Comparison of ENCODE assay signal across 16 mouse cellular contexts in the genomic region with DNA sequence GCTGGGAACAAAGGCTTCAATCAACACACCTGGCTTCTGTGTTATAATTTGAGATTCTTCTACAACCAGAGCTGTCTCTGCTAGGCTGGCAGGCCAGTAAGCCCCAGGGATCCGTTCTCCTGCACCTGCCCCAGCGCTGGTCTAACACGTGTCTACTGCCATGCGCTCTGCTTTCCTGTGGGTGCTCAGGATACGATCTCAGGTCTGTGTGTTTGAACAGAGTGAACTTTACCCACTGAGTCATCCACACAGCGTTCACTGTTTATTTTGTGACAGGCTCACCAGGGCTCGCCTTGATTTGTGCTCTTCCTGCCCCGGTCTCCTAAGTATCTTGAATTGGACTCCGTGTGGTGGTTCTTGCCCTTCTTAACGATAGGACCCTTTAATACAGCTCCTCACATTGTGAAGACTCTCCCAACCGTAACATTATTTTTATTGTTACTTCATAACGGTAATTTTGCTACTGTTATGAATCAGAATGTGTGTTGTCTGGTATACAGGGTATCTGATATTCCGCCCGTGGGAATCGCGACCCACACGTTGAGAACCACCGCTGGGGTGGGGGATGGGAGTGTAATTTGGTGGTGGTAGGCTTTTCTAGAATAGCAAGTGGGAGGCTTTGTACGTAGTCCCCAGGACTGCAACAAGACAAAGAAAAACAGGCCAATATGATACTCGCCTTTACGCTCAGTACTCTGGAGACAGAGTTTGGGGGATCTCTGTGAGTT. TPM values are rescaled to one million over a fixed set of nuclear protein-coding genes. Genes with fewer than 3 reads are reported as not detected.
A peak's percentile ranks its signal among the peaks of the same experiment; 100 is the strongest.
DNase-seq lines count a peak whose midpoint lies in the region; ATAC-seq and TF ChIP-seq lines count a peak whose summit lies in the region.
"Had no signal": no experiment of that assay in that cellular context is flagged by ENCODE, and none has a peak within 500 bp of the region (broad histone marks: within the 10 kb centered on the region; RNA-seq: fewer than 3 reads in every experiment).

No protein-coding gene starts in this region.

- DNase-seq in lung, postnatal 36 days, result peak; percentile 30
- no peak for DNase-seq in lung, adult 2 months
- peak; percentile 56 to 69 for DNase-seq in kidney, postnatal 36 days
- DNase-seq in hindbrain, embryonic 14.5 days (ENCODE audit: low spot score), result no peak
- DNase-seq in cerebellum, postnatal 4 days (ENCODE audit: low spot score in 2 of 2), result no peak
- DNase-seq: cerebellum, adult 8-10 months; gastrocnemius, postnatal 10 days had no signal

- H3K4me2 ChIP-seq in stomach, embryonic 14.5 days (replicated peaks; ENCODE audit: low read depth, low read length), result no peak overlapping the region
- no peak overlapping the region for H3K4me2 ChIP-seq in hindbrain, embryonic 14.5 days (replicated peaks)
- H3K4me2 ChIP-seq: forebrain, embryonic 12.5 days; midbrain, embryonic 13.5 days had no signal

- TF ChIP-seq POLR2A in lung, adult 2 months (IDR thresholded peaks at IDR 0.05; ENCODE audit: borderline replicate concordance, extremely low read depth, low read depth, low read length), result no peak

- WGBS in lung, adult 2 months, result 64% methylated on average over 21 of the region's 21 CpGs
- 66% methylated on average over 21 of the region's 21 CpGs for WGBS in stomach, embryonic 14.5 days
- WGBS in hindbrain, embryonic 14.5 days, result 82% methylated on average over 21 of the region's 21 CpGs

- no peaks in the 10 kb centered on the region for H3K4me1 ChIP-seq in lung, adult 2 months (ENCODE audit: control insufficient read depth, insufficient read depth, low read length)
- no peaks in the 10 kb centered on the region for H3K4me1 ChIP-seq in stomach, embryonic 14.5 days (ENCODE audit: control insufficient read depth, insufficient read depth, low read length)
- no peaks in the 10 kb centered on the region for H3K4me1 ChIP-seq in hindbrain, embryonic 14.5 days (replicated peaks; ENCODE audit: control insufficient read depth, insufficient read depth, low read length)
- H3K4me1 ChIP-seq: forebrain, embryonic 12.5 days; midbrain, embryonic 13.5 days had no signal

- no peak overlapping the region for H3K4me3 ChIP-seq in lung, adult 2 months (replicated peaks; ENCODE audit: extremely low read depth, low read depth, low read length)
- H3K4me3 ChIP-seq in stomach, embryonic 14.5 days (ENCODE audit: low read depth, low read length), result no peak overlapping the region
- no peak overlapping the region for H3K4me3 ChIP-seq in hindbrain, embryonic 14.5 days (replicated peaks; ENCODE audit: low read length)
- H3K4me3 ChIP-seq: forebrain, embryonic 12.5 days; midbrain, embryonic 13.5 days had no signal

- no peaks in the 10 kb centered on the region for H3K9me3 ChIP-seq in stomach, embryonic 14.5 days (ENCODE audit: control insufficient read depth, low read depth, low read length)
- no peaks in the 10 kb centered on the region for H3K9me3 ChIP-seq in hindbrain, embryonic 14.5 days (ENCODE audit: control insufficient read depth, low read length)
- H3K9me3 ChIP-seq: midbrain, embryonic 13.5 days had no signal

- ATAC-seq in stomach, embryonic 14.5 days (ENCODE audit: insufficient number of reproducible peaks, insufficient read depth, low FRiP score, low read depth), result peak; percentile 87
- ATAC-seq in monocyte, adult 5-6 weeks (replicated peaks; ENCODE audit: insufficient number of reproducible peaks, low FRiP score, low TSS enrichment, poor library complexity, severe bottlenecking), result no peak
- no peak for ATAC-seq in hindbrain, embryonic 14.5 days (ENCODE audit: low FRiP score)
- ATAC-seq: midbrain, embryonic 13.5 days had no signal

- peak overlapping the region; percentile 66; the same call in 1 of the 2 replicates for H3K27ac ChIP-seq in stomach, embryonic 14.5 days (ENCODE audit: low read length)
- no peak overlapping the region for H3K27ac ChIP-seq in hindbrain, embryonic 14.5 days
- H3K27ac ChIP-seq: forebrain, embryonic 12.5 days; midbrain, embryonic 13.5 days had no signal

- H3K9ac ChIP-seq in stomach, embryonic 14.5 days (replicated peaks; ENCODE audit: low read depth, low read length), result no peak overlapping the region
- no peak overlapping the region for H3K9ac ChIP-seq in hindbrain, embryonic 14.5 days
- H3K9ac ChIP-seq: forebrain, embryonic 12.5 days; midbrain, embryonic 13.5 days had no signal

- TF ChIP-seq CTCF in lung, adult 2 months (IDR thresholded peaks at IDR 0.05; ENCODE audit: insufficient read depth, low read length), result no peak

- no peaks in the 10 kb centered on the region for H3K27me3 ChIP-seq in stomach, embryonic 14.5 days (ENCODE audit: control insufficient read depth, insufficient read depth, low read length)
- peaks cover 26% of the 10 kb centered on the region for H3K27me3 ChIP-seq in hindbrain, embryonic 14.5 days (ENCODE audit: control insufficient read depth, insufficient read depth, low read length)

- no peaks in the 10 kb centered on the region for H3K36me3 ChIP-seq in stomach, embryonic 14.5 days (ENCODE audit: control insufficient read depth, insufficient read depth, low read length)
- no peaks in the 10 kb centered on the region for H3K36me3 ChIP-seq in hindbrain, embryonic 14.5 days (replicated peaks; ENCODE audit: control insufficient read depth, insufficient read depth)
- H3K36me3 ChIP-seq: forebrain, embryonic 12.5 days; midbrain, embryonic 13.5 days had no signal

RNA-seq across cellular contexts. Expression of gene Gm19345, which starts 10.0 kb away (rescaled TPM):
- polyA plus RNA-seq in lung, adult 2 months (2012; rRNA removed), result 0.52 TPM in 1 of 2 replicates, not detected in the other
- polyA plus RNA-seq in stomach, embryonic 14.5 days (2014; fragmentation: Nextera tagmentation; extraction: Ambion mirVana), result not detected in 2 replicates
- total RNA-seq in monocyte, adult 5-6 weeks (2017), result not detected in 3 replicates
- polyA plus RNA-seq in hindbrain, embryonic 14.5 days (2014; fragmentation: Nextera tagmentation; extraction: Ambion mirVana), result 13.0 and 13.9 TPM in 2 replicates
- total RNA-seq: gastrocnemius, postnatal 10 days had no signal
- polyA plus RNA-seq: embryonic facial prominence, embryonic 11.5 days; heart, postnatal 0 days had no signal

RNA-seq across cellular contexts. Expression of gene Ceacam16, which starts 19.2 kb away (rescaled TPM):
- polyA plus RNA-seq in lung, adult 2 months (2012; rRNA removed), result 0.90 and 2.5 TPM in 2 replicates
- polyA plus RNA-seq in stomach, embryonic 14.5 days (2014; fragmentation: Nextera tagmentation; extraction: Ambion mirVana), result not detected in 2 replicates
- total RNA-seq in monocyte, adult 5-6 weeks (2017), result 0.39 TPM in 1 of 3 replicates, not detected in the others
- 0.17 and 0.20 TPM in 2 replicates for polyA plus RNA-seq in hindbrain, embryonic 14.5 days (2014; fragmentation: Nextera tagmentation; extraction: Ambion mirVana)
- total RNA-seq: gastrocnemius, postnatal 10 days; left cerebral cortex, postnatal 10 days had no signal
- polyA plus RNA-seq: embryonic facial prominence, embryonic 11.5 days; forebrain, embryonic 12.5 days; heart, postnatal 0 days; lung, embryonic 16.5 days; neural tube, embryonic 11.5 days had no signal

RNA-seq across cellular contexts. Expression of gene Bcl3, which starts 19.3 kb away (rescaled TPM):
- polyA plus RNA-seq in lung, adult 2 months (2012; rRNA removed), result 38.7 and 71.2 TPM in 2 replicates
- polyA plus RNA-seq in stomach, embryonic 14.5 days (2014; fragmentation: Nextera tagmentation; extraction: Ambion mirVana), result 10.7 and 11.5 TPM in 2 replicates
- 13.7 to 16.6 TPM (median 13.9 TPM) in 3 replicates for total RNA-seq in monocyte, adult 5-6 weeks (2017)
- 0.58 and 0.97 TPM in 2 replicates for polyA plus RNA-seq in hindbrain, embryonic 14.5 days (2014; fragmentation: Nextera tagmentation; extraction: Ambion mirVana)

RNA-seq across cellular contexts. Expression of gene Cblc, which starts 45.2 kb away (rescaled TPM):
- 16.1 and 21.9 TPM in 2 replicates for polyA plus RNA-seq in lung, adult 2 months (2012; rRNA removed)
- 15.1 and 17.7 TPM in 2 replicates for polyA plus RNA-seq in stomach, embryonic 14.5 days (2014; fragmentation: Nextera tagmentation; extraction: Ambion mirVana)
- not detected in 3 replicates for total RNA-seq in monocyte, adult 5-6 weeks (2017)
- polyA plus RNA-seq in hindbrain, embryonic 14.5 days (2014; fragmentation: Nextera tagmentation; extraction: Ambion mirVana), result not detected in 2 replicates
- total RNA-seq: left cerebral cortex, postnatal 10 days had no signal

RNA-seq across cellular contexts. Expression of gene Ceacam19, which starts 45.9 kb away (rescaled TPM):
- 2.0 TPM in 1 of 2 replicates, not detected in the other for polyA plus RNA-seq in lung, adult 2 months (2012; rRNA removed)
- 0.14 and 0.41 TPM in 2 replicates for polyA plus RNA-seq in stomach, embryonic 14.5 days (2014; fragmentation: Nextera tagmentation; extraction: Ambion mirVana)
- total RNA-seq in monocyte, adult 5-6 weeks (2017), result 0.38 to 1.2 TPM (median 0.75 TPM) in 3 replicates
- not detected in 2 replicates for polyA plus RNA-seq in hindbrain, embryonic 14.5 days (2014; fragmentation: Nextera tagmentation; extraction: Ambion mirVana)
- total RNA-seq: gastrocnemius, postnatal 10 days; left cerebral cortex, postnatal 10 days had no signal
- polyA plus RNA-seq: embryonic facial prominence, embryonic 11.5 days; forebrain, embryonic 12.5 days; heart, postnatal 0 days; lung, embryonic 16.5 days; midbrain, embryonic 13.5 days; neural tube, embryonic 11.5 days had no signal

Comparison
In these comparisons a context has a peak if more than half of its experiments do, and no peak if none do; other contexts are left out.
1. DNase-seq: peak in lung, postnatal 36 days (single experiment) and kidney, postnatal 36 days (2 of 2); none in lung, adult 2 months (single experiment), hindbrain, embryonic 14.5 days (single experiment) and cerebellum, postnatal 4 days (0 of 2).